Mouse (Mus musculus): ENCODE measurements around the gene Zbtb22. TPM values are rescaled to one million over a fixed set of nuclear protein-coding genes. Genes with fewer than 3 reads are reported as not detected.

Gene Zbtb22
- polyA plus RNA-seq, 1 experiment from 2014 or later: 11.2 TPM

- Histone ChIP-seq H3K4me2 (ENCODE audit: low read depth) (no peak overlapping the region), H3K9ac (ENCODE audit: low read length) (no peak overlapping the region), H3K9me3 (ENCODE audit: control insufficient read depth, low read length) (no peaks in the 10 kb centered on the region), H3K4me1 (ENCODE audit: control insufficient read depth, insufficient read depth, low read length) (peaks cover 9% of the 10 kb centered on the region; the same call in 1 of the 2 replicates), H3K4me3 (ENCODE audit: low read depth, low read length) (no peak overlapping the region), H3K36me3 (ENCODE audit: control insufficient read depth, insufficient read depth, low read length) (peaks cover 10% of the 10 kb centered on the region), H3K27me3 (ENCODE audit: control insufficient read depth, insufficient read depth, low read length) (no peaks in the 10 kb centered on the region), H3K27ac (ENCODE audit: low read depth, low read length) (no peak overlapping the region)
- ATAC-seq (ENCODE audit: insufficient read depth, low FRiP score, low TSS enrichment) (no peak), DNase-seq (ENCODE audit: low spot score) (no peak)
- WGBS: 88% methylated on average over 11 of the region's 11 CpGs
These were observed 16.2 kb downstream of the Zbtb22 start for GRCm38 (mm10) chr17:33931947-33932346.

GRCm38 (mm10) chr17:33932448-33932847, 16.7 kb downstream of the Zbtb22 start:
- WGBS: 91% methylated on average over 12 of the region's 14 CpGs
- no peak overlapping the region for H3K4me2 ChIP-seq (ENCODE audit: low read depth)
- peaks cover 12% of the 10 kb centered on the region for H3K36me3 ChIP-seq (ENCODE audit: control insufficient read depth, insufficient read depth, low read length)
- no peak overlapping the region for H3K9ac ChIP-seq (ENCODE audit: low read length)
- H3K27me3 ChIP-seq (ENCODE audit: control insufficient read depth, insufficient read depth, low read length): no peaks in the 10 kb centered on the region
- H3K4me1 ChIP-seq (ENCODE audit: control insufficient read depth, insufficient read depth, low read length): peaks cover 9% of the 10 kb centered on the region; the same call in 1 of the 2 replicates
- no peaks in the 10 kb centered on the region for H3K9me3 ChIP-seq (ENCODE audit: control insufficient read depth, low read length)
- H3K27ac ChIP-seq (ENCODE audit: low read depth, low read length): no peak overlapping the region
- H3K4me3 ChIP-seq (ENCODE audit: low read depth, low read length): 0 out of 2 replicates have a peak overlapping the region, but pooled peaks have one; percentile 2
- ATAC-seq (ENCODE audit: insufficient read depth, low FRiP score, low TSS enrichment) (no peak), DNase-seq (ENCODE audit: low spot score) (no peak)

DNA sequence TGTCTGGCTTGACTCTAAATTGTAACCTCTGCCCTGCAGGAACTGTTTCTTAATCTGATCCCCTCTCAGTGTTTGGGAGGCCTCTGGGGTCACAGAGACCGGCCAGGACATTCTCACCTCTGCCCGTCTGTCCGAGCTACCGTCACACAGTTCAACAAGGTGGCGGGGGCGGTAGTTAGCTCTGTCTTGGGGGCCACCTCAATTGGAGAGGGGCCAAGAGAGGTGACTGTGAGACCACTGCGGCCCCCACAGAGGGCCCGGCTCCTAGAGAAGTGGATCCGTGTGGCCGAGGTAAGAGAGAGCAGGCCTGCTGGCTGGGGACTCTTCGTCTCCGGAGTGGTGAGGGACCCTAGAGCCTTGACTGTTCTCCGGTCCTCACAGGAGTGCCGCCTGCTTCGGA, 17.3 kb downstream of the Zbtb22 start:
- Histone ChIP-seq H3K9me3 (ENCODE audit: control insufficient read depth, low read length) (no peaks in the 10 kb centered on the region), H3K9ac (ENCODE audit: low read length) (no peak overlapping the region), H3K4me2 (ENCODE audit: low read depth) (no peak overlapping the region), H3K27me3 (ENCODE audit: control insufficient read depth, insufficient read depth, low read length) (no peaks in the 10 kb centered on the region), H3K4me3 (ENCODE audit: low read depth, low read length) (0 out of 2 replicates have a peak overlapping the region, but pooled peaks have one; percentile 2), H3K36me3 (ENCODE audit: control insufficient read depth, insufficient read depth, low read length) (peaks cover 12% of the 10 kb centered on the region), H3K27ac (ENCODE audit: low read depth, low read length) (no peak overlapping the region), H3K4me1 (ENCODE audit: control insufficient read depth, insufficient read depth, low read length) (peaks cover 9% of the 10 kb centered on the region; the same call in 1 of the 2 replicates)
- ATAC-seq (ENCODE audit: insufficient read depth, low FRiP score, low TSS enrichment) (no peak), DNase-seq (ENCODE audit: low spot score) (no peak)
- 93% methylated on average over 15 of the region's 15 CpGs for WGBS

- DNase-seq (ENCODE audit: low spot score): no peak
- no peaks in the 10 kb centered on the region for H3K9me3 ChIP-seq (ENCODE audit: control insufficient read depth, low read length)
- H3K27me3 ChIP-seq (ENCODE audit: control insufficient read depth, insufficient read depth, low read length): no peaks in the 10 kb centered on the region
- peaks cover 12% of the 10 kb centered on the region for H3K36me3 ChIP-seq (ENCODE audit: control insufficient read depth, insufficient read depth, low read length)
- H3K4me2 ChIP-seq (ENCODE audit: low read depth): no peak overlapping the region
- no peak overlapping the region for H3K27ac ChIP-seq (ENCODE audit: low read depth, low read length)
- H3K9ac ChIP-seq (ENCODE audit: low read length): no peak overlapping the region
- no peak overlapping the region for H3K4me3 ChIP-seq (ENCODE audit: low read depth, low read length)
- WGBS: 87% methylated on average over 21 of the region's 21 CpGs
- ATAC-seq (ENCODE audit: insufficient read depth, low FRiP score, low TSS enrichment): no peak
- H3K4me1 ChIP-seq (ENCODE audit: control insufficient read depth, insufficient read depth, low read length): peaks cover 15% of the 10 kb centered on the region
These were observed 19.8 kb downstream of the Zbtb22 start for GRCm38 (mm10) chr17:33935422-33936055.

GRCm38 (mm10) chr17:33936993-33937392, 21.3 kb downstream of the Zbtb22 start:
- no peak overlapping the region for H3K9ac ChIP-seq (ENCODE audit: low read length)
- WGBS: 86% methylated on average over 15 of the region's 15 CpGs
- no peak overlapping the region for H3K4me3 ChIP-seq (ENCODE audit: low read depth, low read length)
- DNase-seq (ENCODE audit: low spot score): no peak
- no peak overlapping the region for H3K27ac ChIP-seq (ENCODE audit: low read depth, low read length)
- ATAC-seq (ENCODE audit: insufficient read depth, low FRiP score, low TSS enrichment): no peak
- no peak overlapping the region for H3K4me2 ChIP-seq (ENCODE audit: low read depth)
- H3K27me3 ChIP-seq (ENCODE audit: control insufficient read depth, insufficient read depth, low read length): no peaks in the 10 kb centered on the region
- peaks cover 12% of the 10 kb centered on the region for H3K36me3 ChIP-seq (ENCODE audit: control insufficient read depth, insufficient read depth, low read length)
- H3K4me1 ChIP-seq (ENCODE audit: control insufficient read depth, insufficient read depth, low read length): peaks cover 12% of the 10 kb centered on the region
- H3K9me3 ChIP-seq (ENCODE audit: control insufficient read depth, low read length): no peaks in the 10 kb centered on the region

GRCm38 (mm10) chr17:33938783-33939182, 23.1 kb downstream of the Zbtb22 start:
- WGBS: 79% methylated on average over 11 of the region's 11 CpGs
- DNase-seq (ENCODE audit: low spot score) (no peak), ATAC-seq (ENCODE audit: insufficient read depth, low FRiP score, low TSS enrichment) (no peak)
- Histone ChIP-seq H3K4me1 (ENCODE audit: control insufficient read depth, insufficient read depth, low read length) (peaks cover 12% of the 10 kb centered on the region), H3K9ac (ENCODE audit: low read length) (no peak overlapping the region), H3K4me2 (ENCODE audit: low read depth) (peak overlapping the region; percentile 91; the same call in 1 of the 2 replicates), H3K27me3 (ENCODE audit: control insufficient read depth, insufficient read depth, low read length) (no peaks in the 10 kb centered on the region), H3K27ac (ENCODE audit: low read depth, low read length) (no peak overlapping the region), H3K4me3 (ENCODE audit: low read depth, low read length) (0 out of 2 replicates have a peak overlapping the region, but pooled peaks have one; percentile 10), H3K36me3 (ENCODE audit: control insufficient read depth, insufficient read depth, low read length) (peaks cover 13% of the 10 kb centered on the region), H3K9me3 (ENCODE audit: control insufficient read depth, low read length) (no peaks in the 10 kb centered on the region)

DNA sequence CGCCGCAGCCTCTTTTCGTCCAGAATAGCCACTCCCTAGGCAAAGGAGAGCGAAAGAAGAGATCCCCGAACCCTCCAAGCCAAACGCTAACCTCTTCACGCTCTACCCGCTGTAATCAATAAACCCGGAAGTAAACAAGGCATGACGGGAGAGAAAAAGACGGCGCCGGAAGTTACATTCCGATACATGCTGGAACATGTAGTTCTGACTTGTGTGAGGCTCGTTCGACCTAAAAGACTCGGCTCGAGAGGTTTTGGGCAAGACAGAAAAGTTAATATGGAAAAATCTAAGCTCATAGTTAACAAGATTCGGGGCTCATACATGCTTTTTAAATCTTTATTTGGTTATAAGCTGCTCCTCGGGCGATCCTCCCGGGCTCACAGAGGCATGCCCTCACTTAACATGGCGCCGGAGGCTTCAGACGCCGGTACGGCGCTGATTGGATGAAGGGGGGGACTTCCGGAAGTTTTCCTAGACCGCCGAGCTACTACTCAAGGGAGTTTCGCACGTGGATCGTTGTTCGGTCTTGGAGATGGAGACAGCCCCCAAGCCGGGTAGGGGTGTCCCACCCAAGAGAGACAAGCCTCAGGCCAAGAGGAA, 24.6 kb downstream of the Zbtb22 start, which contains the start of the genes Pfdn6 and Wdr46:
TSS of gene Pfdn6 (minus strand) at position 138 of the 600 bp plus-strand sequence.
TSS of gene Wdr46 (plus strand) at position 455 of the 600 bp plus-strand sequence.
- Histone ChIP-seq H3K9ac (ENCODE audit: low read length) (peak within 1 kb of the TSS; percentile 70), H3K4me3 (ENCODE audit: low read depth, low read length) (peak within 1 kb of the TSS; percentile 81), H3K4me2 (ENCODE audit: low read depth) (peak within 1 kb of the TSS; percentile 95), H3K27ac (ENCODE audit: low read depth, low read length) (no peak within 1 kb of the TSS), H3K27me3 (ENCODE audit: control insufficient read depth, insufficient read depth, low read length) (no peaks in the 10 kb centered on the region), H3K9me3 (ENCODE audit: control insufficient read depth, low read length) (no peaks in the 10 kb centered on the region), H3K36me3 (ENCODE audit: control insufficient read depth, insufficient read depth, low read length) (peaks cover 19% of the 10 kb centered on the region), H3K4me1 (ENCODE audit: control insufficient read depth, insufficient read depth, low read length) (peaks cover 12% of the 10 kb centered on the region)
- ATAC-seq (ENCODE audit: insufficient read depth, low FRiP score, low TSS enrichment): peak; percentile 81
- under 1% methylated on average over 36 of the region's 36 CpGs for WGBS
- peak; percentile 91 for DNase-seq (ENCODE audit: low spot score)

- Histone ChIP-seq H3K36me3 (ENCODE audit: control insufficient read depth, insufficient read depth, low read length) (peaks cover 14% of the 10 kb centered on the region), H3K27me3 (ENCODE audit: control insufficient read depth, insufficient read depth, low read length) (no peaks in the 10 kb centered on the region), H3K27ac (ENCODE audit: low read depth, low read length) (no peak overlapping the region), H3K4me2 (ENCODE audit: low read depth) (peak overlapping the region; percentile 95), H3K4me1 (ENCODE audit: control insufficient read depth, insufficient read depth, low read length) (peaks cover 12% of the 10 kb centered on the region), H3K9me3 (ENCODE audit: control insufficient read depth, low read length) (no peaks in the 10 kb centered on the region), H3K4me3 (ENCODE audit: low read depth, low read length) (peak overlapping the region; percentile 81), H3K9ac (ENCODE audit: low read length) (peak overlapping the region; percentile 70)
- DNase-seq (ENCODE audit: low spot score) (no peak), ATAC-seq (ENCODE audit: insufficient read depth, low FRiP score, low TSS enrichment) (0 out of 2 replicates have a peak, but pooled peaks have one; percentile 10)
- 3% methylated on average over 26 of the region's 26 CpGs for WGBS
These were observed 25.3 kb downstream of the Zbtb22 start for GRCm38 (mm10) chr17:33940981-33941380.

Data from neural tube, embryonic 11.5 days (tissue).